Mouse (Mus musculus) embryo, embryonic 10 days (tissue): ENCODE data around the gene Dnajc5.
"Not testable (repeated sequence)": the region's sequence is repeated elsewhere in the genome, so short reads cannot be mapped to it uniquely, and the experiment has no call there.

Experiments
- DNase-seq: peaks from one replicate; pipeline ENCODE4 v3.0.0-alpha.2; 2015; ENCODE audit warnings: low spot score

Gene Dnajc5

DNA sequence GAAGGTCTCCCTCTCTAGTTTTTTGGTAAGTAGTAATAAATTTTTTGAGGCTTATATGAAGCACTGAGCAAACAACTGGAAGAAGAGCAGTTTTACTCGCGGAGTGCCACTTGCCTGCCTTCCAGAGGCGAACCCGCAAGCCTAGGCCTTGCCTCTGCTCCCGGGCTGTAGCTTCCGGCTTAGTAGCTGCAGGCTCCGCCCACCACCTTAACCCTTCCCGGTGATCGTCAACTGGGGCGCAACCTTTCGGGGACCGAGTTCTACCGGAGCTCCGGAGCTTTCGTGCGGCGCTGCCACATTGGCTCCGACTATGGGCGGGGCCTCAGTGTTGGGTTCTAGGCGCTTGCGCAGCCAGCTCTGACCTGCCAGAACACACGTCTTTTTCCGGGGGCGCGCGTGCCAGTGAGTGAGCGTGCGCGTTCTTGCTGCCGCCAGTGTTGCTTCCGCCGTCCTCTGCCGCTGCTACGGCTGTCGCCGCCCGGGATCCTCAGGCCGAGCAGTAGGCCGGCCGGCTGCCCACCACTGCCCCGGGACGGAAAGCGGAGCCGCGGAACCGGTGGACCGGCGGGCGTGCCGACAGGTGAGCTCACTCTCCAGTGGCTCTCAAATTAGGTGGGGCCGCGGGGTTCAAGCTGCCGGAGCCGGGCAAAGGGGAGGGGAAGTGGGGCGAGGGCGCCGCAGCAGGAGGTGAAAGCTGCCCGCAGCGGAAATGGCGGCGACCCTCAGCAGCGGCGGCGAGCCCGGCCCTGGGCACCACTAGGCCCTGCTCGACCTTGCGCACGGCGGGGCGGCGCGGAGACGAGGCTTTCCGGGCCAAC, at the start of gene Dnajc5:
Gene Dnajc5 (plus strand): TSS at position 368 of the 818 bp plus-strand sequence.
- peak; percentile 98 for DNase-seq

DNA sequence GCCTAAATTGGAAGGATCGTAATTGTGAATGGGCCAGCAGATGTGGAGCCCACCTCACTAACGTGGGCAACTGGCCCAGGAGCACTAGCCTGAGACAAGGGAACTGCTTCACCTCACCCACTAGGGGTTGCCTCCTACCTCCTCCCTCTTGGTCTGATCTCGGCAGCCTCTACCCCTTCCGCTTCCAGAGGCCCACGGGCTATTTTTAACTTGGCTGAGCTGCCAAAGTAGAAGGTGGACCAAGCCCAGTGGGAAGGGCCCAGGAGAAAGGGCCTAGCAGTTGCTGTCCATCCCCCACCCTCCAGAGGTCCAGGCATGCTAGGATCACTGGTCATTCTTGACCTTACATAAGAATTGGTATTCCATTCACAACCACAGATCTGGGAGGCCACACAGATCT, 49.0 kb upstream of the Dnajc5 start:
- DNase-seq = no peak

DNA sequence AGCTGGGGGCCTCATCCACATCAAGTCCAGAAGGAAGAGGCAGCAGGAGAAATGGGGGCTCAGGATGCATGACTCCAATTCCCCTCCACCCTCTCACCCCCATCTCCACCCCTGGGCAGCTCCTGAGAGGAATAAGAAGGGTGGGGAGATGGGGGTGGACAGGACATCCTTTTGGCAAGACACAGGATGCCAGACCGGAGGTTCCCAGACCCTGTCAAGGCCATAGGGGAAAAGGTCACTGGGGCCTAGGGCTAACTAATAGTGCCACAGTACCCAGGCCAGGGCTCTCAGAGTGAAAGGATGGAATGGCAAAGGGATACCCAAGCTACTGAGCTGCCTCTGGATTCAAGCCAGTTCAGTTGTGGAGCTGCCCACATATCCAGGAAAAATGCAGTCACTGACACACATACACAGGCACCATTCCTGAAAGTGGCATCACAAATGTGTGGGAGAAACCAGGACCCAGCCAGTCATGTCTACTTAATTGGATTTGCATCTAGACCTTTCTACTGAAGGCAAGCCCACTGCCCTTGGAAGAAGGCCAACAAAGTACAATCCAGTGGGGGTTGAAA, 47.9 kb upstream of the Dnajc5 start:
- DNase-seq = no peak

DNA sequence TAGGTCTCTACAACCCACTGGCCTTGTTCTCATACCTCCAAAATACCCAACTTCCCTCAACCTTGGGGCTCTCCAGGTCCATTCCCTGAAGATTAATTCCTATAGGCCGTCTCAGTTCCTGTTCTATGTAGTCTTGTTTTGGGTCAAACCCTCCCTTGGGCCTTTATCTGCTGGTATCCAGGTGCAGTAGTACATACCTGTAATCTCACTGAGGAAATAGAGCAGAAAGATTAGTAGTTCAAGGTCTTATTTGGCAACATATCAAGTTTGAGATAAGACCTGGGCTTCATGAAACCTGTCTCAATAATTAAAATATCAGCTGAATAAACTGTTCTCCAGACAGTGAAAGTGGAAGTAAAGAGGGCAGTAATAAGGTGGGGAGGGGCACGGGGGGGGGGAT, 37.2 kb upstream of the Dnajc5 start:
- DNase-seq = no peak

DNA sequence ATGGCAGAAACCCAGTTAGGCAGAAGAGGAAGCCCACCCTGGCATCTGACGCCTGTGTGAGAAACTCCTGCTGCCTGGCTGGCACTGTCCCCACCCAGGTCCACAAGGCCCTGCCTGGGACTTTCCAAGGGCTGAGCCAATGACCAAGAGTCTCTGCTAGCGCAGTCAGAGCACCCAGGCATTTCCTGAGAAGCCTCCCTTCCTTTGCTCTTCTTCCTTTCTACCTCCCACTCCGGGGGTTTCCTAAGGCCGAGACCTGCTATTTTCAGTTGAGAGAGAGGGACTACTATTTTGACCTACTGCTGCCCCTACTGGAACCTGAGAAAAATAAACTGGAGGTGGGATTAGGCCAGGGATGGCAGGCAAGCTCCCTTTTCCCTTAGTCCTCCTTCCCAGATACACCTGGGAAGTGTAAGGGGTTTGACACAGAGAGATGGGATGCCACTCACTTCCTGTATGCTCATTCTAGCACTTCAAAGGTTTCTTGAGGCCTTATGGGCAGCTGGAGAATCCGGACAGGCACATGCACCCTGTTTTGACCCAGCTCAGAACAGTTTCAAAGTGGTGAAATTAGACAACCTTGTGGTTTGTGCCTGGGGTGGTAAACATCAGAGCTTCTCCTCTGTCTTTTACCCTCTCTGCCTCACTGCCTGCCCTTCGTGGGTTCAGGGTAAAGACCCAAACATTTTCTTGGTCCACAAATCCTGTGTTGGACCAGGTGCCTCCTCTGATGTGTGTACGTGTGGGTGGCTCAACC, 36.5 kb upstream of the Dnajc5 start:
- DNase-seq = peak; percentile 47

DNA sequence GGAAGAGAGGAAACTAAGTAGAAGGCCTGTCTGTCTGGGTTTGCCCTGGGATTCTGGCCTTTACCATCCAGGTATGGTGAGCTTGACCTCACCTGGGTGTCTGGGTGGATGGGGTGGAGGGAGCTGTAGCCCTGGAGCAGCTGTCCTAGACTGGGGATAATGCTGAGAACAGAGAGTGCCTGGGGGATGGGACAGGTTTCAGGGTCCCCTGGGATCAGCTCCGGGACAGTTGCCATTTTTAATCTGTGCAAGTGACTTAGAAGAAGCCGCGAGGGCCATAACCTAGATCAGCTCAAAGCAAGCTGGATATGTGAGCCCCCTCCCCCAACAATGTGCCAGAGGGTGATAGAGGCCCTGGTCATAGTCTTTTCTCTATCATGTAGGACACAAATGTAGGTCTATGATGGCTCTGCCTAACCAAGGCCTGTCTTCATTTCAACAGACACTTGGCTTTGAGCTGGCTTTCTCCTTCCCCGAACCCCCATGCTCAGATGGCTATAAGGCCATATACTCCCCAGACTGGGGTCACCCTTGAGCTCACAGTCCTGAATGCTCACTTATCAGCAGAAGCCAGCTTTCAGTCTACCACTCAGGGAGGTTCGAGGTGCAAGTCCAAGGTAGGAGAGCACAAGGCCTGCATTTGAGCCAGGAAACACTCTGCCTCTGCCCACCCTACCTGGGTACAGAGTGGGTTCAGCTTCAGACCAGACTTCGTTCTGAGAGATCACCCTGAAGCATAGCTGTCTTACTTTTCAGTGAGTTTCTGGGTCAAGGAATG, 35.6 kb upstream of the Dnajc5 start:
- DNase-seq = no peak

DNA sequence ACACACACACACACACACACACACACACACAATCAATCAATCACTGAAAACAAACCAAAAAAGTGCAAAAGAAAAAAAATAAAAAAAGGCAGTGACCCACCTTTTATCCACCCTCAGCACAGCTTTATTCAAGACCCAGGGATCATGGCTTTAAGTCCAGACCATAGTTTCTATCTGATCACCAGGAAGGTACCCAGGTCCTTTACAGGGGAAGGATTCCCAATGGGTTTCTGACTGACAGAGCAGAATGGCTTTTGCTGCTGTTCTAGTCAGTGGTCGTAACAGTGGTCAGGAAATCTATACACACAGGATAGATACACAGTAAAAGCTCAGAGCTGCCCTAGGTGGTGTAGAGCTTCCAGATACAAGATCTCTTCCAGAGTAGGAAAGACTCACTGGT, 34.5 kb upstream of the Dnajc5 start:
- DNase-seq = peak; percentile 33

DNA sequence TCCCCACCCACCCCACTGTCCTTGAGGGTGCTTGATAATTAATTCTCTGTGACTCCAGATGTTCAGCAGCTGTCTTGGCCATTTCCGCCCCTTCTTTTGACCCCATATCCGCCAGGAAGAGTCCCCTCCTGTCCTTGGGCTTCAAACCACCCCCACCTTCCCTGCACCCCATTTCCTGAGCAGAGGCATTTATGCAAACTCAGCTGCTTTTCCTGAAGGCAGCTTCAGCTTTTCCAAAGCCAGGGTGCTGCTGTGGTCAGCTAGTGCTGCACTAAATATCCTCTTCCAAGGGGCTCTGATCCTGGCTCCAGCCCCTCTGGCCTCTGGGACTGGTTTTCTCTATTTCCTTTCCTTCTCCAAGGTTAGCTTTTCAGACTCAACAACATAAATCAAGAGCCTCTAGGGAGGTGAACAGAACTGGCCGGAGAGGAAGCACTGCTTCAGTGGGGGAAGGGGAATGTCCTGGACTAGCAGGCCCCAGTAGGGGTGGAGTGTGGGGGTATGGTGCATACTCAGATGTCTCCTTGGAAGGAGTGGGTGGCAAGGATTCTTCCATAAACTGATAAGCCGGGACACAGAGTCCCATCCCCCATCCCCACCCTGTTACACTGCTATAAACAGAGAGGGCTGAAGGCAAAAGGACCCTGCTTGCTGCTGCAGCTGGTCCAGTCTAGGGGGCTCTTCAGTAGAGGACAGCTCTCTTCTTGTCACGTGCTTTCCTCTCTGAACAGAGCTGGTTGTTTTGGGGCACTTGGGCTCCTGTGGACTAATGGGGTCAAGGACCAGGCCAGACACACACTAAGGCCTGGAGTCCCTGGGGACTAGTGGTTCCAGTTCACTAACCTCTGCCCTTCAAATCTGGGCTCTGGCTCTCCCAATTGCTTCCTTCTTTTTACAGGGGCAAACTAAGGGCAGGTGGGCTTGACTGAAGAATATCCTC, 32.7 kb upstream of the Dnajc5 start:
- DNase-seq = peak; percentile 76

DNA sequence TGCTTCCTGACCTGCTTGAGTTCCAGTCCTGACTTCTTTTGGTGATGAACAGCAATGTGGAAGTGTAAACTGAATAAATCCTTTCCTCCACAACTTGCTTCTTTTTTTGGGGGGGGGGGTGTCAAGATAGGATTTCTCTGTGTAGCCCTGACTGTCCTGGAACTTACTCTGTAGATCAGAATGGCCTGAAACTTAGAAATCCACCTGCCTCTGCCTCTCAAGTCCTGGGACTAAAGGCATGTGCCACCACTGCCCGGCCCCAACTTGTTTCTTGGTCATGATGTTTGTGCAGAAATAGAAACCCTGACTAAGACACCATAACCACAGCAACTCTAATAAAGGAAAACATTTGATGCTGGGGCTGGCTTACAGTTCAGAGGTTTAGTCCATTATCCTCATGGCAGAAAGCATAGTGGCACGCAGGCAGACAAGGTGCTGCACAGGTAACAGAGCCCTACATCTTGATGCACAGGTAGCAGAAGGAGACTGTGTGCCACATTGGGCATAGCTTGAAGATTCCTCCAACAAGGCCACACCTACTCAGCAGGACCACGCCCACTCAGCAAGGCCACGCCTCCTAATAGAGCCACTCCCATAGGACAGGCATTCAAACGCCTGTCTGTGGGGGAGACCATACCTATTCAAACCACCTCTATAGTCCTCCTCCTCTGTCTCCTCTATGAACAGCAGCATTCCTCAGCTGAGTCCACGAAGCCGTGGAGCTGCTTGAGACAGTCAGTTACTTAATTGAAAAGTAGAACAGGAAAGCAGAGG, 28.7 kb upstream of the Dnajc5 start:
- DNase-seq = peak; percentile 65

DNA sequence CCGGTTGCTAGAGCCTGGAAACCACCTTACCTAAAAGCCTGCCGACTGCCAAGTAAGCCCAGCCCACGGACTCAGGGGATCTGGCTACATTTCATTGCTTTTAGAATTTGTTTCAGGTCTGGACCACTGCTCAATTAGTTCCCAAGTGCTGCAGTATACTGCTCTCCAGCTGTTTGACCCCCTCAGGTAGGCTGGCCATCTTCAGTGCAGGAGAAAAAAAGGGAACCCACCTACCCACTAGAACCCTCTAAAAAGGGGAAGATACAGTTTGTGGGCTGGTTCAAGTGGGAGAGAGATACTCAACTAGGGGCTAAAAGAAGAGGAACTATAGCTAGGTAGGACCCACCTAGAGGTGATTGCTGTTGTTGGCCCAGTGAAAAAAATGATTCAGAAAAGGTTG, 28.1 kb upstream of the Dnajc5 start:
- DNase-seq = no peak

DNA sequence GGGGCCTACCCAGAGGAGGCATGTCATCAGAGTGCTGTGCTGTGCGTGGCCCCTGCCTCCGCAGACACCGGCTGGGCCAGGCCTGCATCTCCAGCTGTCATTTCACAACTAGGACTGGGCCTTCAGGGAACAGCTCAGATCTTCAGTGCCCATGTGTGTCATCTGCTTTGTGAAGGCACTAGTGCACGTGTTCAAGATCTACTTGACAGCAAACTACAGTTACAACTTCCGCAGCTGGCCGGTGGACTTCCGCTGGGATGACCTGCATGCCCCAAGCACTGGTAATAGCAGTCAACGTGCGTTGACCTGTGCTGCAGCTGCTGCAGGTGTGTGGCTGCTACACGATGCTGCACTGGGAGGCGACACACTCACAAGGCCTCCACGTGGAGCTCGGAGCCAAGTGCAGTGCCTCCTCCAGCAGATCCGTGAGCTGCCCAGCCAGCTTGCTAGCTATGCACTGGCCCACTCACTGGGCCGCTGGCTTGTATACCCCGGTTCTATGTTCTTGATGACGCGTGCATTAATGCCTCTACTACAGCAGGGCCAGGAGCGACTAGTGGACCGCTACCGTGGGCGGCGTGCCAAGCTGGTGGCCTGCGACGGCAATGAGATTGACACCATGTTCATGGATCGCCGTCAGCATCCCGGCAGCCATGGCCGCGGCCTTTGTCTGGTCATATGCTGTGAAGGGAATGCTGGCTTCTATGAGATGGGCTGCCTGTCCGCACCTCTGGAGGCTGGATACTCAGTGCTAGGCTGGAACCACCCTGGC, 26.9 kb upstream of the Dnajc5 start, which contains the start of gene Abhd16b:
Gene Abhd16b (plus strand): TSS at position 51 of the 772 bp plus-strand sequence.
- DNase-seq = no peak

DNA sequence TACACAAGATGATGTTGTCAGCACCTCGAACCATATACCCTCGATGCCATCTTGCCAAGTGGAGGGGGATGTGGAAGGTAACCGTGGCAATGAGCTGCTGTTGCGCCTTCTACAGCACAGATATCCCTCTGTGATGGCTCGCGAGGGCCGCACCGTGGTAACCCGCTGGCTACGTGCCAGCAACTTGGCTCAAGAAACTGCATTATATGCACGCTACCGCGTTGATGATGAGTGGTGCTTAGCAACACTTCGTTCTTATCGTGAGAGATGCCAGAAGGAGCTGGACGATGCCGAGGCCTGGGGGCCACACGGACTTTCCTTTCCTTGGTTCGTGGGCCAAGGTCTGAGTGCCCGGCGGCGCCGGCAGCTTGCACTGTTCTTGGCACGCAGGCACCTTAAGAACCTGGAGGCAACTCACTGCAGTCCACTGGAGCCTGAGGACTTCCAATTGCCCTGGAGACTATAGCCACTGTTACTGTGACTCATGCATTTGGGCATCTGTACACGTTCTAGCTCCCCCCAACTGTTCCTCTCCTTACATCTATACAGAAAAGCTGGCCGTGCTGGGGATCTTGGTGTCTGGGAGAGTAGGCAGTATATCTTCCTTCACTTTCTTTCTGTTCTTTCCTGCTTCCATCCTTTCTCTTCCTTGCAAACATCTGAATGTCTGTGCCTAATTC, 25.9 kb upstream of the Dnajc5 start:
- DNase-seq = no peak

DNA sequence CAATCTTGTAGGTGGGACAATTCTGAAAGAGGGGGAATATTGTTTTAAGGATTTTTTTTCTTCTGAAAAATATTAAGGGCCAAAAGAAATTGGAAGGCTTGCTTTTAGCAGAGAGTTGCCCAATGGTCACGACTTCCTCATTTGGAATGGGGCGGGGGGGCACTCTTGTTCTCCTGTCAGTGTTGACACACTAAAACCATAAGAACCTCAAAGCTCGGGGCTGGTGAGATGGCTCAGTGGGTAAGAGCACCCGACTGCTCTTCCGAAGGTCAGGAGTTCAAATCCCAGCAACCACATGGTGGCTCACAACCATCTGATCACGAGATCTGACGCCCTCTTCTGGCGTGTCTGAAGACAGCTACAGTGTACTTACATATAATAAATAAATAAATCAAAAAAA, 24.4 kb upstream of the Dnajc5 start:
- not testable (repeated sequence) for DNase-seq

DNA sequence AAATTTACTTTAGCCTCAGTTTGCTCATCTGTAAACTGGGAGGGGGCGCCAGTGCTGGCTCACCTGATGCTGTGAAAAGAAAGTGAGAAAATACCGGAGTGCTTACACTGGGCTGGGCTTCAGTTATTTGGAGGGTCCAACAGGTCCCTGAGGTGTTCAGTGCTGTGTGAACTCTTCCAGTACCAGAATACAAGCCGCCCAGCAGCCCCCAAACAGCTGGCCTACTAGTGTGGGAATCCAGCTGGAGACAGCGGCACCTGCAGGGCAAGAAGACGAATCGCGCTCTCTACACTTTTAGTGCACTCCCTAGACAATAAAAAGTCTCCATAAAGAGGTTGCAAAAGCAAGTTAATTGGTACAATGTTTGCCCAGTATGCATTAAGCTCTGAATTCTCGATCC, 24.0 kb upstream of the Dnajc5 start:
- peak; percentile 84 for DNase-seq

DNA sequence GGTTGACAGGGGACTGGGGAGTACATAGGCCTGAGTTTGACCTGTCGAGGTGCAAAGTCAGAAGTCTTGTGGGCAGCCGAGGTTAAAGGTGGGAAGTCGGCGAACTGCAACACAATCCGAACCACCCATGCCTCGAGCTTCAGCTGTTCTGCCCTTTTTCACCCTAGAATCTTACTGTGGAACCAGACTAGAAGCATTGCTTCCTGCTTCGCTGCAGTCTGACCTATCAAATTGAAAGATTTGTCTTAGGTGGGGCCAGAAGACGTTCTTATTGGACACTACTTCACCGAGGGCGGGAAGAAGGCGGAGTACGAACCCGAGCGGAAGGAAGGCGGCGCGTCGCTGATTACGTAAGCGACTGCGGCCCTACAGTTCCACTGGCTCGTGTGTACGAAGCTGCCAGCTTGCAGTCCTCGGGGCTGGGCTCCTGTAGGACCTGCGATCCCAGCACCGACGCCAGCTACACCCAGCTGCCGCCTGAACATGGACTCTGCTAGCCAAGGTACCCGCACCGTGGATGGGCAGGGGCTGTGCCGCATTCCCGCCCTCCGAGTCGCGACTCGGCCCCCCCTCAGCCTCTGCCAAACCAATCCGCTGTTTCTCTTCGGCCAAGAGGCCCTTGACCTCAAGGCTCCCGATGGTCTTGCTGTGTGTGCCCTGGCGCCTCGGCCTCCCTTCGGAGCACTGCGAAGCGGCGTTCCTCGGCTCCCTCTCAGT, 23.3 kb upstream of the Dnajc5 start, which contains the start of gene Tpd52l2:
Gene Tpd52l2 (plus strand): TSS at position 312 of the 717 bp plus-strand sequence.
- peak; percentile 100 for DNase-seq

DNA sequence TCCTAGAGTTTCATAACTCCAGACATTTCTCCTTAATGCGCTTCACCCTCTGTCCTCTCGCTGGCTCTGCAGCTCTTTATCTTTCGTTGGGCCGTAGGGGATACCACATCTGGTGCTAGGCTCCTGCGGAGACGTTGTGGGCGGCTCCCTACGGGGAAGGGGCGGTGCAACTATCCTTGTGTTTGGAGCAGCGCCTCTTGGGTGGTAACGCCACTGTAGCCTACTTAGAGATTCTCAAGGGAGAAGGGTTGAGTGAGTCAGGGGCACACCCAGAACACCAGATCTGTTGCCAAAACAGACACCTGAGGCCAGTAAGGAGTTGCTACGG, 22.8 kb upstream of the Dnajc5 start:
- DNase-seq = peak; percentile 77

DNA sequence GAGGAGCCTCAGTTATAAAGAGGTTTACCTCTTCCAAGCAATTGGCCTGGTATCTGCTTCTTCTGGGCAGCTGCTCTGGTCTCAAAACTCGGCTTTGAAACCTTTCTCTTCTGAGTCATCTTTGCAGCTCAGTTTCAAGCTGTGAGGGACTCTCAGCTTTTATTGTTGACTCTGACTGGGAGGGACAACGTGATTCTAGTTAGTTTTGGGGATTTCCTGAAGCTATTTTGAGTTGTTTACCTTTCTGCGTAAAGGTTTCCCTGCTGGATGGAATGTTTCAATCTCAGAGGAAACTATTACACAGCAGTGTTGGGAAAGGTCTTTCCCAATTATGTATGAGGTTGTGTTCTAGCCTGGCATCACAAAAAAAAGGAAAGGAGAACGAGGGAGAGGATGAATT, 21.6 kb upstream of the Dnajc5 start:
- DNase-seq = no peak

DNA sequence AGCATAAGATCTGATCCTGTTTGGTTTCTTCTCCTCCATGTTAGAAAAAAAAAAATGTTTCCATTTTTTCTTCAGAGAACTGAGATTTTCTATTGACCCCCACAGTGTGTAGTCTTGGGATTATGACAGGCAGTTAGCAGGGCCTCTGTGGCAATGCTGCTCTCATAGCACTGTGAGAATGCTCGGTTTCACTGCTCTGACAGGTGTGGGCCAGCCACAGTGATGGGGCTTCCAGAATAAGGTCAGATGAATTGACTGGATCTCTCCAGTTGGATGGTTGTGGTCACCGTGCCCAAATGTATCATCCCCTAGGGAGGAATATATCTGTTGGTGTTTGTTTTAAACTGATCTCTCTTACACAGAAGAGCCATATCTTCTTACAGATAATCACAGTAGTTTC, 11.1 kb upstream of the Dnajc5 start:
- DNase-seq = no peak
